Mouse (Mus musculus) midbrain, embryonic 10.5 days (tissue): ENCODE measurements at regions not wholly inside any gene's neighbourhood (a gene's known extent, or its start where the extent isn't known, plus 50 kb on each side); places are given as distances from the start of the nearest gene placed in this dataset.

Experiments
- DNase-seq: peaks from one replicate; pipeline ENCODE4 v3.0.0-alpha.2; 2017; ENCODE audit warnings: low spot score
- H3K27ac ChIP-seq: fragments of 300-500 bp; sonication (generic); replicated peaks from 2 replicates; pipeline ENCODE4 v1.5.1; 2016; ENCODE audit warnings: mild to moderate bottlenecking
- H3K27me3 ChIP-seq: fragments of 300-500 bp; sonication (generic); 2 replicates; pipeline ENCODE4 v1.6.1; 2016; ENCODE audit warnings: low read depth, mild to moderate bottlenecking; ENCODE audit not compliant: poor library complexity, severe bottlenecking
- H3K36me3 ChIP-seq: fragments of 300-500 bp; sonication (generic); 2 replicates; pipeline ENCODE4 v1.6.1; 2016; ENCODE audit warnings: mild to moderate bottlenecking, moderate library complexity
- H3K4me1 ChIP-seq: fragments of 300-500 bp; sonication (generic); 2 replicates; pipeline ENCODE4 v1.6.1; 2016
- H3K4me3 ChIP-seq: fragments of 300-500 bp; sonication (generic); 2 replicates; pipeline ENCODE4 v1.5.1; 2016; ENCODE audit warnings: mild to moderate bottlenecking, moderate library complexity
- H3K9me3 ChIP-seq: fragments of 300-500 bp; sonication (generic); replicated peaks from 2 replicates; pipeline ENCODE4 v1.6.1; 2016; ENCODE audit warnings: mild to moderate bottlenecking
- whole genome bisulfite sequencing: fragments of 180-500 bp; shearing (Covaris S2); methylation state at CpG from one replicate; pipeline ENCODE4 v1.1.7; 2016; 5-methylcytosine and 5-hydroxymethylcytosine counted together

DNA sequence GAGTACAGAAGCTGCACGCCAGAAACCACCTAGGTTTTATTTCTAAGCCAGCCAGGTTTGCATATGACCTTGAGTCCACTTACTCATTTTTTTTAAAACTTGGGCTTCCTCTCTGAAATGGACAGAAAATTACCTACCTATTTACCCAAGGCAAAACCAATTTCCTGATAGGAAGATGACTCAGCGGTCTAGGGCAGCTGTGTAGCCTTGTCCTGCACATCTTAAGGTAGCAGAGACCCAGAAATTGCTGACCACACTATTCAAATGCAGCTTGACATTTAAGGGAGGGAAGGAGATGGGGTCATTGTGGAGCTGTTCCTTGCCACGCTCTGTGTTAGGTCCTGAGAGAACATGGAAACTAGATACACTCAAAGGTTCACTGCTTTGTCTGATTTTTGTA is 98.1 kb upstream of the Fndc3a start:
- Histone ChIP-seq H3K27ac (no peak overlapping the region), H3K4me1 (no peaks in the 10 kb centered on the region), H3K36me3 (no peaks in the 10 kb centered on the region), H3K27me3 (no peaks in the 10 kb centered on the region), H3K4me3 (no peak overlapping the region), H3K9me3 (no peaks in the 10 kb centered on the region)
- DNase-seq: no peak
- WGBS: 91% methylated on average over 3 of the region's 3 CpGs

GRCm38 (mm10) chr14:72807286-72807685 is 97.5 kb upstream of the Fndc3a start:
- 90% methylated on average over 7 of the region's 7 CpGs for WGBS
- no peaks in the 10 kb centered on the region for H3K27me3 ChIP-seq
- no peak for DNase-seq
- H3K4me1 ChIP-seq: no peaks in the 10 kb centered on the region
- no peak overlapping the region for H3K4me3 ChIP-seq
- no peaks in the 10 kb centered on the region for H3K9me3 ChIP-seq
- no peaks in the 10 kb centered on the region for H3K36me3 ChIP-seq
- H3K27ac ChIP-seq: no peak overlapping the region

- no peak for DNase-seq
- H3K4me3 ChIP-seq: no peak overlapping the region
- no peaks in the 10 kb centered on the region for H3K27me3 ChIP-seq
- H3K4me1 ChIP-seq: no peaks in the 10 kb centered on the region
- 92% methylated on average over 6 of the region's 6 CpGs for WGBS
- H3K27ac ChIP-seq: no peak overlapping the region
- no peaks in the 10 kb centered on the region for H3K36me3 ChIP-seq
- no peaks in the 10 kb centered on the region for H3K9me3 ChIP-seq
These were observed 96.8 kb upstream of the Fndc3a start for GRCm38 (mm10) chr14:72806598-72806997.

GRCm38 (mm10) chr14:72803579-72803978 is 93.8 kb upstream of the Fndc3a start:
- Histone ChIP-seq H3K36me3 (no peaks in the 10 kb centered on the region), H3K27me3 (no peaks in the 10 kb centered on the region), H3K27ac (no peak overlapping the region), H3K4me1 (no peaks in the 10 kb centered on the region), H3K4me3 (no peak overlapping the region), H3K9me3 (no peaks in the 10 kb centered on the region)
- DNase-seq: no peak

DNA sequence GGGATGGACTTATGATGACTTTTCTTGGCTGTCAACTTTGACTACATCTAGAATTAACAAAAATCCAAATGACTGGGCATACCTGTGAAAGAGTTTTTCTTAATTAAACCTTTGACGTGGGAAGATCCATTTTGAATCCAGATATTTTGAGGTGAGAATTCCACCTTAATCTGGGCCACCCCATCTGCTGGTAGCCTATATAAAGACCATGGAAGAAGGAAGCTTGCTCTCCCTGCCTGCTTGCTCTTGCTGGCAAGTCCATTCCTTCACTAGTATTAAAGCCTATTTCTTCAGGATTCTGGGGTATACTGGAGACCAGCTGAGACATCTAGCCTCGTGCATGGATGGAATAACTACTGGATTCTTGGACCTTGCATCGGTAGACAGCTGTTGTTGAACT is 80.9 kb upstream of the Fndc3a start:
- WGBS: 86% methylated on average over 3 of the region's 3 CpGs
- Histone ChIP-seq H3K27me3 (no peaks in the 10 kb centered on the region), H3K4me1 (no peaks in the 10 kb centered on the region), H3K27ac (no peak overlapping the region), H3K4me3 (no peak overlapping the region), H3K9me3 (no peaks in the 10 kb centered on the region), H3K36me3 (no peaks in the 10 kb centered on the region)
- DNase-seq: no peak

DNA sequence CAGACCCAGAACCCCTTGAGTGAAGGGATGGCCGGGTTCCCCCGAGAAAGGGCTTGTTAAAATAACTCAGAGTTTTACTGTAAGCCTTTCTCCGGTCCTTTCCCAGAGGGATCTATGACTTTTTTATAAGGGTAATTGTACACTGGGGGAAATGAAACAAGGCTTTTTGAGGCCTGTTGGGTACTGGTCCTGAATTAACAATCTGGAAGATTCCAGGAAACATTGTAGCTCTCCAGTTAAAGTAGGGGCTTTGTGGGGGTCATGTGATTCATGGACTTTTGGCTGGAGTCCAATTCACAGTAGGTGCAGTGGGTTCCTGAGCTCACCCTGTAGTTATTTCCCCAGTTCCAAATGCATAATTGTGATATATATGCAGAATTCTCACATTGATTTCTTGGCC is 77.1 kb upstream of the Fndc3a start:
- H3K27ac ChIP-seq: no peak overlapping the region
- no peak for DNase-seq
- H3K36me3 ChIP-seq: no peaks in the 10 kb centered on the region
- no peak overlapping the region for H3K4me3 ChIP-seq
- H3K4me1 ChIP-seq: no peaks in the 10 kb centered on the region
- H3K27me3 ChIP-seq: no peaks in the 10 kb centered on the region
- no peaks in the 10 kb centered on the region for H3K9me3 ChIP-seq
- WGBS: 90% methylated on average over 3 of the region's 3 CpGs

GRCm38 (mm10) chr14:72783248-72783647 is 73.4 kb upstream of the Fndc3a start:
- H3K27ac ChIP-seq: no peak overlapping the region
- WGBS: 76% methylated on average over 9 of the region's 9 CpGs
- H3K36me3 ChIP-seq: no peaks in the 10 kb centered on the region
- H3K4me1 ChIP-seq: no peaks in the 10 kb centered on the region
- no peak for DNase-seq
- H3K4me3 ChIP-seq: no peak overlapping the region
- H3K27me3 ChIP-seq: no peaks in the 10 kb centered on the region
- no peaks in the 10 kb centered on the region for H3K9me3 ChIP-seq

DNA sequence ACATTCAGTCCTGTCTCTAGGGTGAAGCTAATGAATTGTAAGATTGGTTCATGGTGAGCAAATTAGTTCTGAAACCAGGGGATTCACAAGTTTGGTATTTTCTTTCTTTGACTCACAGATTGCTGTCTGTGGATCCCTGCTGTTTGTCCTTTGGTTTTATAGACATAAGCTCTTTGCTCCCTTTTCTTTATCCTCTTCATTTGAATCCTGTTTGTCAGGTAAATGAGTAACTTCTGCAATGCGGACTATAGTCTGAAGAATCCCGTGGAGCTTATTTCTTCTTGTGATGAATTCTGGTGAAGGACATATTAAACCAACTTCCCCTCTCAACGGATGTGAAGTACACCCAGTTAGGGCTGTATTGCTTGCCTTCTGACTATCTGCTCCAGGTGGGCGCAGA is 69.6 kb upstream of the Fndc3a start:
- DNase-seq: no peak
- H3K4me1 ChIP-seq: no peaks in the 10 kb centered on the region
- 71% methylated on average over 4 of the region's 4 CpGs for WGBS
- H3K9me3 ChIP-seq: no peaks in the 10 kb centered on the region
- no peaks in the 10 kb centered on the region for H3K36me3 ChIP-seq
- H3K4me3 ChIP-seq: no peak overlapping the region
- no peaks in the 10 kb centered on the region for H3K27me3 ChIP-seq
- H3K27ac ChIP-seq: no peak overlapping the region

DNA sequence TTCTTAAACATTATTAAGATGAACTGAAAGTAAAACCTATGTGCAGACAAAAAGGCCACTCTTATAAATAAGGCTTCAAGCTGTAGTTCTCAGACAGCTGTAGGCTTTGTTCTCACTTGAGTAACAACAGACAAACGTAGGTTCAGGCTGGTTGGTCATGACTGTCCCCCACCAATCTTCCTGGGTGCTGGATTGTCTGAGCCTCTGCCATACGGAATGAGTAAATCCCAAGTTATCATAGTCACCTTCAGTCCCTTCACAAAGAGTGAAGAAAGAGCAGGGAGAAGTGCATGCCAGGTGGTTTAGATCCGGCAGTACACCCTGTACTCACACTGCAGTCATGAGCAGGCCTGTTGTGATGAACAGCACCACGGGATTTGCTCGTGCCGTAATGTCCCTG is 69.0 kb upstream of the Fndc3a start:
- DNase-seq: no peak
- no peaks in the 10 kb centered on the region for H3K9me3 ChIP-seq
- no peak overlapping the region for H3K27ac ChIP-seq
- no peak overlapping the region for H3K4me3 ChIP-seq
- no peaks in the 10 kb centered on the region for H3K36me3 ChIP-seq
- 82% methylated on average over 6 of the region's 6 CpGs for WGBS
- H3K4me1 ChIP-seq: no peaks in the 10 kb centered on the region
- no peaks in the 10 kb centered on the region for H3K27me3 ChIP-seq

DNA sequence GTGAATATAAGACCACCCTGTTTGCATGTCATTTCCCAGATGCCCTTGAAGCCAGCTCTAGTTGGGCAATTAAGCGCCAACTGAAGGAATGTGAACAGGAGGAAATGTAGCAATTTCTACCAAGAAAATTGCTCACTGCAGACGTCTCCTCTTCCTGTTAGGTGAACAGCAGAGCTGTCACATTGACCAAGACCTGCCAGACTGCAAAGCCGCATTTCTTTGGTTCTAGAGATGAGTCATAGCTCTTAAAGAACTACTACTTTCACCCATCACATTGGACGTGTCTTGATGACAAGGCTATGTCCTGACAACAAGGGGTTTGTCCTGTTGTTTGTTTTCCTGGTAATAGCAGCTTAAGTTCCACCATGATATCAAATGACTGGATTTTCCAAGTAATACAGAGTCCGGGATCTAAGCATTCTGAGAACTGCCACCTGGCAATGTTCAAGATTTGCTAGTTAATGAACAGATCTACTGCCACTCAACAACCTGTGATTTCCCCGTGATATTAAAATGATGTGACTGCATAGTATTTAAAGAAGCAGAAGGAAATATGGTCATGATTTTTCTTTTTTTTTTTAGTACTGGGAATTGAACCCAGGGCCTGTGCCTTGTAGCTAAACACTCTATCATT is 68.2 kb upstream of the Fndc3a start:
- H3K36me3 ChIP-seq: no peaks in the 10 kb centered on the region
- no peaks in the 10 kb centered on the region for H3K4me1 ChIP-seq
- no peaks in the 10 kb centered on the region for H3K9me3 ChIP-seq
- no peaks in the 10 kb centered on the region for H3K27me3 ChIP-seq
- no peak overlapping the region for H3K27ac ChIP-seq
- DNase-seq: no peak
- 86% methylated on average over 6 of the region's 6 CpGs for WGBS
- no peak overlapping the region for H3K4me3 ChIP-seq

- no peaks in the 10 kb centered on the region for H3K27me3 ChIP-seq
- H3K27ac ChIP-seq: no peak overlapping the region
- H3K4me1 ChIP-seq: no peaks in the 10 kb centered on the region
- no peaks in the 10 kb centered on the region for H3K9me3 ChIP-seq
- DNase-seq: no peak
- H3K4me3 ChIP-seq: no peak overlapping the region
- WGBS: 57% methylated on average over 1 of the region's 1 CpGs
- H3K36me3 ChIP-seq: no peaks in the 10 kb centered on the region
These were observed 60.4 kb upstream of the Fndc3a start for GRCm38 (mm10) chr14:72770237-72770636.

GRCm38 (mm10) chr14:72760123-72760522 is 50.3 kb upstream of the Fndc3a start:
- Histone ChIP-seq H3K4me1 (no peaks in the 10 kb centered on the region), H3K9me3 (no peaks in the 10 kb centered on the region), H3K27ac (no peak overlapping the region), H3K36me3 (no peaks in the 10 kb centered on the region), H3K4me3 (no peak overlapping the region), H3K27me3 (no peaks in the 10 kb centered on the region)
- no peak for DNase-seq
